Mouse (Mus musculus): ENCODE data around the gene Kpna2.

The Kpna2 gene

DNA sequence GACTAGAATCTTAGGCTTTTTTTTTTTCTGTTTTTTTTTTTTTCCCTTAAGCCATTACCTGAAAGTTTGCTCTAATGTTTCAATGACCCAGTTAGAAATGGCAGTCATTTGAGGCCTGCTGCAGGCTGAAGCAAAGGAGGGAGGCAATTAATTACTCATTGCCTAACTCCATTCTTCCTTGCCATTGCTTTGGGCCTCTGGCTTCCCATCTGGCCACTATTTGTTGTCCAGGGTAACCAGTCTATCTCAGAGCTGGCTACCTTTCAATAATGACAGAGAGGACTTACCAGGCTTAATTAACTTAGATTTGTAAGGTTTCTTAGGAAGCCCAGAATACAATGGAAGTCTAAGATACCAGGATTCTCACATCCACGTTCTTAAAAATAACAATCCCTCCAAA lies 17.6 kb downstream of the Kpna2 start:
- no peak for DNase-seq

DNA sequence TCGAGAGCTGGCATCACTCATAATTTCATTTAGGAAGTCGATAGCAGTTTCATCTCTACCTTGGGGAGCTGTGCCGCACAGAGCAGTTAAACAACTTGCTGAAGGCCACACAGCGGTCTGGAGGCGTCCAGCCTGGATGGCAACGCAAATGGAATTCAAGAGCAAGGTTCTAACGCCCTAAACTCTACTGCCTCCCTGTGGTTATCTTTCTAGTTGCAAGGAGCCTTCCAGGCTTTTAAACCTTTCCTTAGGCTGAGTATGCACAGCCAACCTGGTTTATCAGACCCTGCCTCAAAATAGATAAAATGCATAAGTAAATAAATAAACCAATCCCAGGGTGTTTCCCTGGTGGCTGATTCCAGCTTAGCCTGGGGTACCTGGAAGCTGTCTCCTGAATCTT lies 18.9 kb downstream of the Kpna2 start:
- DNase-seq: peak; percentile 51 to 76

DNA sequence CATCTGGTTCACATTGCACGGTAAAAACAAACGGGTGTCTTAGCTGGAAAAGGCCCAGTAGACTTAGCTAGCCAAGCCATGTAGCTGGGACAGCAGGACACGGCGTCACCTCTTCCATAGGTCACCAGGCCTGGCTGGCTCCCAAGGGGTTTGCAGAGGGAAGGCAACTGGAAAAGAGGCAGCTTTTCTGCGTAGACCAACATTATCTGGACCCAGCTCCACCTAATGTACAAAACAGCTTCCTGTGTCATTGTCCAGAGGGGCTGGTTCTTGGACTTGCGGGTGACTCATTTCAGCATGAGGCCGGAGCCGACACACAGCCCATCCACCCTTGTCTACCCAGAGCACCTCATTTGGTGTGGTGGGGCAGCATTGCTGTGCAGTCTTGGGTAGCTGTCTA lies 23.1 kb downstream of the Kpna2 start:
- DNase-seq: peak; percentile 87 to 94

DNA sequence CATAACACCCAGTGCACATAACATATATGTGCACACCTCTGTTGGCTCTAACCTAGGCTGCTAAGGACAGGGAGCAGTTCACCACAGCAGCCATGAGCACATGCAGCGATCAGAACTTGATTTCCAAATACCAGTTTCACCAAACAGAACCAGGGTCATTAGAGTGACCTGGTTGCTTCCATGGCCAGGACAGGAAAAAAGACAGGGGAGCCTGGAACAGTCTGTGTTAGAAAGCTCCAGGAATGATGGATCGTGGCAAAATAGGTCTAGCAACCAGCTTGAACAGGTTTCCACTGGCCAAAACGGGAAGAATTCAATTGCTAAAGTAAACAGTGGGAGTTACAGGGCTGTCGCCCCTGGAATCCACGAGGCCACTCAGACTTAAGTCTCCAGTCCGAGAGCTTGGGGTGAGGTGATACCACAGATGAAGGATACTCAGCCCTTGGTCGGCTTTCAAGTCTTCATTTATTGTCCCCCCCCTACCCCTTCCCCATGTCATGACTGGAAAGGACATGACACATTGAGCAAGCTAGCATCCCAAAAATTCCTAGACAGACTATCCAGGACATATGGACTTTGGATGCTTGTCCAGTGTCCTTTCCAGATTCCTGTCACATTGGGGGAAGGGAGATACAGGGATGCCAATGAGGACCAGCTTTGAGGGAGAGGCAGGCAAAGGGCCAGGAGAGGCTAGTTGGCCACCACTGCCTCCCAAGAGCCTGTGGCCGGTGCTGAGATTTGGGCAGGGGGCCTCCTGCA lies 23.7 kb downstream of the Kpna2 start:
- DNase-seq: peak; percentile 31 to 45

DNA sequence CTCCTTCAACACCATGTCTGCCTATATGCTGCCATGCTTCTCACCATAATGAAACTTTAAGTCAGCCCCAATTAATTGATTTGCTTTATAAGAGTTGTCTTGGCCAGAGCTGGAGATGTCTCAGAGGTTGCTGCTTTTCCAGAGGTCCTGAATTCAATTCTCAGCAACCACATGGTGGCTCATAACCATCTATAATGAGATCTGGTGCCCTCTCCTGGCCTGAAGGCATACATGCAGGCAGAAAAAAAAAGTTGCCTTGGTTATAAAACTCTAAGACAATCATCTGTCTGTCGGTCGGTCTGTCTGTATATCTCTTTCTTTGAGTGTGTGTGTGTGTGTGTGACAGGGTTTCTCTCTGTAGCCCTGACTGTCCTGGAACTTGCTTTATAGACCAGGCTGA lies 24.9 kb downstream of the Kpna2 start:
- no peak for DNase-seq

DNA sequence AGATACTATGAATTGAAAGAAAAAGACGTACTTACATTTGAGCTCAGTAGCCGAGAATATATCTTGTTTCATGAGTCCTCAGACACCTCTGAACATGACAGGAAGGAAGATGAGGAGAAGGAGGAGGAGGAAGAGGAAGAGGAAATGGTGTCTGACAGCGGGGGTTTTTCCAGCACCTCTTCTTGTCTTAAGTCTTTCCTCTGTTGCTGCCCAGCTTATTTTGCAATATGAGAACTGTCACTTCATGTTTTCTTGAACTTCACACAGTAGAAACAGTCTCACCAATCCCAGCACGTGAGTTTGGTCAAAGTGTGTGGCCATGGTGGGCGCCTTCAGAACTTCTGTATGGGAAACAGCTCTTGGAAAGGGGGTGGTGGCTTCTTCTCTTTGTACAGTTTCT lies 26.3 kb downstream of the Kpna2 start:
- no peak for DNase-seq

DNA sequence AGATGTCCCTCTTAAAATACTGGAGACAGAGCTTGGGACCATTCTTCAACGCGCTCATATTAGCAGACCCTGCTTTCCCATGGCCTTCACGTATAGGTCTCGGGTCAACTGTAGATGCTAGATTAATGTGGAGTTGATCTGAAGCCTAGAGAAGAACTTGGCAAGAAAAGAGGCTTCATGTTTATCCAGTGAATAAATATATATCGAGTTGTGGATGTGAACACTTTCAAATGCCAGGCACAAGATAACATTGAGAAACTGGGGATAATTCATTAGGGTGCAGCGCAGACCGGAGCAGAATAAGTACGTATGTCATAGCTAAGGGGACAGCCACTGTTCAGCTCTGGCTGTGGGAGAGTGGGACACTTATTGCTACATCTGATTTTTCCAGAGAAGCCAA lies 29.5 kb downstream of the Kpna2 start:
- no peak for DNase-seq

DNA sequence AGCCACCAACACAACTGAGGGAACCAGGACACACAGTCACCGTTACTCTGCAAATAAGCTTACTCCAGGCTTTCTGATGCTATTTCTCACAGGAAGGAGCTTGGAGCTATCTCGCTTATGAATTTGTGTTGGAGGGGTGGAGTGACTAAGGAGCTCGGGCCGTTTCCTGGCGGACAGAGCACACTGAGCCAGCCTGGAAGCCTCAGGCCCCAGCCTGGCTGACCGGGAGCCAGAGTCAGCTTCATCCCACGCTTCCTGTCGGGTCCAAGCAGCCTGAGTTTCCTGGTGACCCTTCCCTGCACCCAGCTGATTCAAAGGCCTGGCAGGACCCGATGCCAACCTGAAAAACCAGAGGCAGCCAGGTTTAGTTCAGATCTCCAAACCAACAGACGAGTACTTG lies 31.7 kb downstream of the Kpna2 start:
- peak; percentile 71 to 89 for DNase-seq

DNA sequence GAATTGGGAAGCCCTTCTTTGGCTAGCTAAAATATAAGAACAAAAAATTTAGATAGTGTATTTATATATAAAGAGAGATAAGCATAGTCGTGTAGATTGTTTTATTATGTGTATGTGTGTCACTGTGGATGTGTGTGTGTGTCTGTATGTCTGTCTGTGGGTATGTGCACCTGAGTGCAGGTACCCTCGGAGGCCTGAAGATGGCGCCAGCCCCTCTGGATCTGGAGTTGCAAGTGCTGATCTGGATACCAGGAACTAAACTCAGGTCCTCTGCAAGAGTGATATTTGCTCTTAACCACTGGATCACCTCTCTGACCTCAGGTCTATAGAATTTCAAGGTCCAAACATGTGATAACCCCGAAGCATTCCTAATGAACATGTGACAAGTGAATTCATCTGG lies 33.5 kb downstream of the Kpna2 start:
- no peak for DNase-seq

DNA sequence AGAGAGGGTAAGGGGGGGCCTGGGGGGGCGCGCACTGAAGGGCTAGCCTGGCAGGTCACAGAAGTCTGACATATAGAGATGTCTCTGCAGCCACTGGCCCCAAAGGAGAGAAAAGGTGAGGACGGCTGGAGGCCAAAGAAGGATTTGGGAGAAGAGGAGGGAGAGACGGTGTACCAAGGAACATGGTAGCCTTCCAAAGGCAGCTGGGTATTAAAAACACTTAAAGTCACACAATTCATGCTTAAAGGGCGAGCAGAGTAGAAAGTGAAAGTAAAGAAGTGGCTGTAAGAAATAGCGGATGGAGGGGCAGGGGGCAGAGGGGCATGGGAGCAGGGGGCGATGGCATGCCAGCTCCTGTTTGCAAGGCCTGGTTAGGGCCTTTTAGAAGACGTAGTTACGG lies 37.0 kb downstream of the Kpna2 start:
- no peak for DNase-seq

DNA sequence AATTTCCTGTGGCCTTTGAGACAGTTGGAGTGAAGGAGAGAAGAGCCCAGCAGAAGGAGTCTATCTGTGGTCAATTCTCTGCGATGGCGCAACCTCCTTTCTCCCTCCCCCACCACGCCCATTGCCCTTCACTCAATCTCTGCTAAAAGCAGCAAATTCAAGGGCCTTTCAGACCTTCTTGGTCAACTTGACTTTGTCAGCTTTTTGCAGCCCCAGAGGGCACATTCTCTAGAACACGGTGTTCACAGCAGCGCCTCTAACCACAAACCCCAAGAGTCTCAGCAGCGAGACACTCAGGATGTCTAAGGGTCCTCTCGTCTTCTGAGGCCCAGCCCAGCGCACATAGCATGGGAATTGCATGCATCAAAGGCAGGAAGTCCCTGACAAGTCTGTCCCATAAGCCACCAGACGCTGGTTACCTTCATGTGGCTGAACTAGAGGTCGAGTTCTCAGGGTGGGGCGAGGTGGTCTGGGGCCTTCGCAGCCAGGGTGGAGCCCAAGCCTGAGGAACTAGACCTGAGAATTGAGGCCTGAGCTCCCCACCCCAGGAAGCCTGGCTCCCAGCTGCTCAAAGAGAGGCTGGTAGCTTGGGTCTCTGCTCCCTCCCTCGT lies 37.8 kb downstream of the Kpna2 start:
- peak; percentile 65 to 79 for DNase-seq

DNA sequence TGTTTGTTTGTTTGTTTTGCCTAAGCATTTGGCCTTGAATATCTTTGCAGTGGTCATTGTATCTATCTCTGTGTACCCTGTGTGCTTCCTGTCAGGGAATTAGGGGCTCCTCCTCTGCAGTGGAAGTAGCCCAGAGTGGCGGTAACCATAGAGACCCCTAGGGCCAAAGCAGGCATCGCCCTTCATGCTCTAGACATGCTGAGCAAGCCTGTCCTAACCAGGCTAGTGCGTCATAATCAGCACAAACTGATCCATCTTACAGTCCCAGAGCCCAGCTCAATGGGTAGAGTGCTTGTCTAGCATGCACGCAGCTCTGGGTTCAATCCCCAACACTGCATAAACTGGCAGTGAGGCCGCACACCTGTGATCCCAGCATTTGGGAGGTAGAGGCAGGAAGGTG lies 40.2 kb downstream of the Kpna2 start:
- DNase-seq: no peak

DNA sequence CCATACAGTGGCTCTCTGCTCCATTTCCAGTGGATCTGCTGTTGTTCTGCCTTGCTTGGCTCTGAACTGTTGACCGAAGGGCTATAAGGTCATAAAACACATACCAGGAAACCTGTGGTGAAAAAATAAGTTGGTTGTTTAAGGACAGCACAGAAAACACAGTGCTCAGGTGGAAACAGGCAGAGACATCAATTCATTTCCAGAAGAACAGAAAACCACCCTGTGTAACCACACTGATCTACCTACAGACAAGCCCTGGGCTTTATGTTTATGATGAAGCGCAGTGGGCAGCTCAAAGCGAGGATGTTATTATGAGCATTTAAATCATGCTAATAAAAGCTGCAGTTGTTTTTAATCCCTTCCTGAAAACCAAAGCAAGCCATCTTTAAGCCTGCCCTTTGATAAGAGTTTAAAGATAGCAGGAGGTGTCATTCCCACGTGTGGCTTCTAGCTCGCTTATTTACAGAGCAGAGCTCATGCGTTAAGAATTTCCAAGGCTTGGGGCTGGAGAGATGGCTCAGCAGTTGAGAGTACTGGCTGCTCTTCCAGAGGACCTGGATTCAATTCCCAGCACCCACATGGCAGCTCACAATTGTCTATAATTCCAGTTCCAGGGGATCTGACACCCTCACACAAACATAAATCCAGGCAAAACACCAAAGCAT lies 40.8 kb downstream of the Kpna2 start:
- DNase-seq: no peak

DNA sequence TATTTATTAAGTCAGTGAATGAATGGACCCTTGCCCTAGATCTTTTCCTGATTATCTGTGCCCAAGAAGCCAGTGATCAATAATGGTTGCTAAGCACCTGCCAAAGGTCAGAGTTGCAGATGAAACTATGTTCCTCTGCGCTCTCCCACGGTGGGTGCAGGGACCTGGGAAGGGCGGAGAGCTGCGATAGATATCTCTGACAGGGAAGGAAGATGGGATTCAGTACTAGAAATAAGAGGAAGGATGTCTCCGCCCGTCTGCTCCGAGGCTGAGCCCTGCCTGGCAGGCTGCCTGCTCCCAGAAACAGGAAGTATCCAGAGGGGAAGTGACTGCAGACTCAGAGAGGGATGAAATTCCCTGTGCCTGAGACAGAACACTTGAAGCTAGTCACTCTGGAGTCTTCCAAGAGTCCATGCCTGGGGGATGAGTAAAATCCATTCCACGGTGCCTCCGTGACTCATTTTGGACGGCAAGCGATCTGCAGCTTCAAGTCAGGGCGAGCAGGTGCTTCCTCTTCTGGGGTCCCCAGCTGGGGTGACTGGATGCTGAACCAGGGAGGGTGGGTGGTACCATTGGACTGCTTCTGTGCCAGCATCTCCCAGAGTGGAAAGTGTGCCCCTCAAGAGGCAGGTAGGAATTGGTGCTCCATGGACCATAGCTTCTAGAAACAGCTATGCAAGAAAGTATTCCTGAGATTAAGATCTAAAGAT lies 41.9 kb downstream of the Kpna2 start:
- DNase-seq: peak; percentile 86 to 93

DNA sequence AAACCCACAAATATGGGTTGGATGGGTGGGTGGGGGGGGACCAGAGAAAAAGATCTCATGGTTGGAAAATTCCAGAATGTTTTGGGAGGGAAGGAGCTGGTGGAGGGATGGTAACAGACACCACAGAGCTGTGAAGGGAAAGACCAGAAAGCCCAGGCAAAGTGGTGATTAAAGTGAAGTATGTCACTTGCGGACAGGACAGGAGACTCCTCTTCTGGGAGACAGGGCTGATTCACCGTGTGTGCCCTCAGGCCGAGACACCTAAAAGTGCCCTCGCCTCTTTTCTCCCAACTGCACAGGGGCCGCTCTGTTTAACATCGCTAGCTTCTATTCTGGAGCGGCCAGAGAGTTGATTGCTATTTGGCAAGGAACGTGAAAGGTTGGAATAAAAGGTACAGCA lies 44.8 kb downstream of the Kpna2 start:
- no peak for DNase-seq

DNA sequence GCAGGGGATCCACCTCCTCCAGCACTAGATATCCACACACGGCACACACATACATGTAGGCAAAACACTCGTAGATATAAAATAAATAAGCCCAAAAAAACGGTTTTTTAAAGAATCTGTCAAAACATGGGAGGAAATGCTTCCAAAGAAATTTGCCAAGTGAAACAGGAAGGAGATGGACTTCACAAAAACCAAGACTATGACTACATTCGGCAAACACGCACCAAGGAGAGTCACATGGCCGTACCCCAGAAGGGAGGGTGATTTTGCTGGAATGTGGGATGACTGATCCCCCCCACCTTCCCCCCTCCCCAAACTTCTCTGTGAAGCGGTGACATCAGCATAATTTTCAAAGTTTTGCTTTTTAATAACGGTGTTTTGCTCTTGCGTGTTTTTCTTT lies 45.2 kb downstream of the Kpna2 start:
- DNase-seq: no peak
